Mouse (Mus musculus) right cerebral cortex, adult 18-20 months (tissue): Measurements from ENCODE around the gene Med13l.
"Not testable (repeated sequence)": the region's sequence is repeated elsewhere in the genome, so short reads cannot be mapped to it uniquely, and the experiment has no call there.

Experiments
- DNase-seq: peaks from one replicate; pipeline ENCODE4 v3.0.0; 2022; ENCODE audit warnings: mixed read lengths

Med13l gene

DNA sequence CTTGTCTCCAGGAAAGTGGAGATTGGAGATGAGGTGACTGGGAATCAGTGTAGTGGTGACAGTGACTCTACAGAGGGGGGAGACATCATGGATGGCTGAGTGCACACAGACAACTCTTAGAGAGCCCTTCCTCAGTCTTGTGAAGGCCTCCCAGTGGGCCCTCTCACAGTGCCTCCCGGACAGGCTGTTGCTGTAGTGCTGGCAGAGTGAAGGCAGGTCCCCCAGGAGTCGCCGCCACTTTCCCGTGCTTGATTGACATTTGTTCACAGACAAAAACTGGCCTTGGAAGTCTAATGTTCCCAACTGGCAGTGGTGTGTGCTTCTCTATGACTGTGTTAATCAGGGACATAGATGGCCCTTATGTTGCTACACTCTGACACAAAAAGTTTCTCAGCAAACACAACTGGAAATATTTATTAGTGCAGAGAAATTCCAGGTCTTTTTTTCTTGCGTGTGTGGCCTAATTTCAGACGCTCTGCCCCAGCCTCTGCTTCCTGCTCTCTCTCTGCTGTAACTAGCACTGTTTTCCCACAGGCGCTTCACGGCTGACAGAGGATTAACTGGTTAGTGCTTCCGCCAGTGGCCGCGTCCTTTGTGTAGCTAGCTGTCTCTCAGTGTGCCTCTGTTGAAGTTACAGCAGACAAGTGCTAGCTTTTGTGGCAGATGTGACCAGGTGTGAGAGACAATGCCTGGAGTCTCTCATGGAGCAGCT, 75.2 kb downstream of the Med13l start:
- no peak for DNase-seq

DNA sequence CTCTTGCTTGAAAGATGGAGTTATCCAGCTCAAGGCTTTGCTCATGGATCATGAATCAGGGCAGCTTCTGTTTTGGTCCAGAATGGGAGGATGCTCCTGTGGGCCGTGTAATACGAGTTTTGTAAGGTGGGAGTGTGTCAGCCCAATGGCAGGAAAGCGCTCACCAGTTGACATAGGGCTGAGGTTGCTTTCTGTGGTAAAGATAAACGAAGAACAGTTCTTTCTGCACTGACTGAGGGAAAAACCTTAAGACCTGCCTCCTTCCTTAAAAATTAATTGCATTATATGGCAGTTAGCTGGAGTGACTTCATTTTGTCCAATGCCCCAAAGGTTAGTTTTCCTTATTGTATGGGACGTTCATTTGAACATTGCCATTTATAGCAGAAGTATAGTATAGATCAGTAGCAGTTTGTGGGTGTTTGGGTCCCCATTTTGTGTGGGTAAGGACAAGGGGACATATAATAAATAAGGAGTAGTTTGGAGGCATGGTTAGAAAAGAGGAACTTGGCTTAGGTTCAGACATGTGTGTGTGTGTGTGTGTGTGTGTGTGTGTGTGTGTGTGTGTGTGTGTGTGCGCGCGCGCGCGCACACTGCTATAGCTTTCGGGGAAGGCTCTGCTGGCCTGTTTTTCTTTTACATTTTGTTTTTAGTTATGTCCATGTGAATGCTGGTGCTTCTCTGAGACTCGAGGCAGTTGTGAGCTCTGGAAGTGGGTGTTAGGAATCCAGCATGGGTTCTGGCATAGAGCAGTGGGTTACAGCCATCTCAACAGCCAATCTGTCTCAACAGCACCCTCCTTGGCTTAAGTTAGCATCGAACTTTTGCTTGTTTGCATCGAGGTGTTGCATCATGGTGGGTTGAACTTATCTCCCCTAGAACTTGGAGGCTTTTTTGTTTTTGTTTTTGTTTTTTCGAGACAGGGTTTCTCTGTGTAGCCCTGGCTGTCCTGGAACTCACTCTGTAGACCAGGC, 76.2 kb downstream of the Med13l start:
- DNase-seq: no peak

DNA sequence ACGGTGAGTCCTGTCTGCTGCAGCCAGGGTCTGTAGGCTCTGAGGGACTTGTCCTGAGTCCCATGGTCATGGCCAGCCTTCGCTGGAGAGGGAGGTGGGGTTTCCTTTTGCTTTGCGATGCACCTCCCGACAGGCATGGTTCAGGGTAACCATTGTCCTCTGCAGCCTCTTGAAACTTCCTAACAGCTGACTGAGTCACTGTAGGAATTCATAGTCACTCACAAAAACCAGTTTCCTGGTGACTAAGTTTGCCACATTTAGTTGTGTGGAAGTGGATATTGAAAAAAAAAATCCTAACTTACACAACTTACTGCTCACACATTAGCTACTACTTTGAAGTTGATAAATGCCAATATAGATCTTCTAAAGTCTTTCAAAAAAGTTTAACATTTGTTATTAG, 77.5 kb downstream of the Med13l start:
- DNase-seq: no peak

DNA sequence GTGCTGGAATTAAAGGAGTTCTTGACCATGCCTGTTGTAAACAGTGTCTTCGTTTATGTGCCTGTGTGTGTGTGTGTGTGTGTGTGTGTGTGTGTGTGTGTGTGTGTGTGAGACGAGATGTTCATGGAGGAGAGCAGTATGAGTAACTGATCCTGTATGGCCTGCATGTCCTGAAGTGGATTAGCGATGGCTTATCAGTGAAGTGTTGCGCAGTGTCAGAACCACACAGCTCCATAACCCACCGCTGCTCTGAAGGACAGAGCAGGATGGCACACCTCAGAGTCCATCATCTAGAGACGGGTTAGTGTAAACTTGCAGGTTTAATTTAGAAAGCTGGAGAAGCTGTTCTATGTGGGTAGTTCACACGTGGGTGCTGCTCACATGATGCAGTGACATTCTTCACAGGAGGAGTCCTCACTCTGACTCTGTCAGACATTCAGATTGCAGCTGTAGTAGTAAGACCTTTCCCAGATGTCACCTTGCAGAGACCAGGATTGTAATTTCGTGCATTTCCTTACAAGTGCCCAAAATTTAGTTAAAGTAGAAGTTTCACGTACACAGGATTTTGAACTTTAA, 78.1 kb downstream of the Med13l start:
- peak; percentile 35 for DNase-seq

DNA sequence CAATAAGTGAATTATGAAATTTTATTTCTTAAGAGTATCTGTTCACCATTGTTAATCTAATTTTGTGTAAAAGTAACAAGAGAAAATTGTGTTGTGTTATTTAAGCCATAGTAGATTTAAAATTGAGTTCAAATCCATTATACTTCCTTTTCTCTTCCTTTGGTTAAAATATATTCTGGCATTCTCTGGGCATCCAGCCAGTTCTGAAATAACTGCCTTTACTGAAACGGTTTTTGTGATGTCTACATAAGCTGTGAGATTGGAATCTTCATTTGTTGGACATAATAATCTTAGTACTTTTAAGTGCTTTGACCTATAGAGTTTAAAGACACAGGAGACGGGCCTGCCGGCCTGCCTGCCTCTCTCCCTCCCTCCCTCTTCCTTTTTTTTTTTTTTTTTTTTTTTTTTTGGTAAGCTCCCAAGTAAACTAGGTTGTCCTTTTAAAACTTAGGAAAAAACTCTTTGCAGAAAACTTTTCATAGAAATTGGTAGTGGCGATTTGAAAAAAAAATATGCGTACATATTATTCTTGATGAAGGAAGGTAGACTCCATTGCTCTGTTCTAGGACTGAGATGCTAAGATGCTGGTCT, 78.7 kb downstream of the Med13l start:
- no peak for DNase-seq

DNA sequence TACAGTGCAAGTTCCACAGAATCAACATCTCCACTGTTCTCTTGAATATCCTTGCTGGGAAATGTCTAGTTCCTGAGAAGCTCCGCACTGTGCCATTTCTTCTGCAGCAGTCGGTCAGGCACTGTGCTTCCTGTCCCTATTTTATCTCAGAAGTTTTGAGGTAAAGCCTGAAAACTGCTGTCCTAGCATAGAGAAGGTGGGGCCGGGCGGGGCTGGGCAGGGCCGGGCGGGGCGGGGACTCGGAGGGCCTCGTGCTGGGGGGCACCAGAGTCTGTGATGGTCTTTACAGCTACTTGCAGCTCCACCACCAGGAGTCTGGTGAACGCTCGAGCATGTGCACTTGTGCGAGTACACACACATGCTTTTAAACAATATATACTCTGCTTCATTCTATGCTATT, 83.6 kb downstream of the Med13l start:
- no peak for DNase-seq

DNA sequence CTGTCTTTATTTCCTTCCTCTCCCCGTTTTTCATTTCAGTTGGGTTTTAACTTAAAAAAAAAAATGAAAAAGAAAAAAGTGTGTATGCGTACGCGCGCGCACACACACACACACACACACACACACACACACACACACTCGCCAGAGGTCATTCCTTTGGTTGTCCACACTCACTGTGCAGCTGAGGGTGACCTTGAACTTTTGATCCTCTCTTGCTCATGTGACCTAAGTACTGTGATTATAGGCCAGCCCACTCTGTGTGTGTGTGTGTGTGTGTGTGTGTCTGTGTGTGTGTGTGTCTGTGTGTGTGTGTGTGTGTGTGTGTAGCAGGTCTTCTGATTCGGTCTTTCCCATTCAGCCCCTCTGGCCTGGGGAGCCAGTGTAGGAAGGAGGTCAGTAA, 84.0 kb downstream of the Med13l start:
- DNase-seq: no peak

DNA sequence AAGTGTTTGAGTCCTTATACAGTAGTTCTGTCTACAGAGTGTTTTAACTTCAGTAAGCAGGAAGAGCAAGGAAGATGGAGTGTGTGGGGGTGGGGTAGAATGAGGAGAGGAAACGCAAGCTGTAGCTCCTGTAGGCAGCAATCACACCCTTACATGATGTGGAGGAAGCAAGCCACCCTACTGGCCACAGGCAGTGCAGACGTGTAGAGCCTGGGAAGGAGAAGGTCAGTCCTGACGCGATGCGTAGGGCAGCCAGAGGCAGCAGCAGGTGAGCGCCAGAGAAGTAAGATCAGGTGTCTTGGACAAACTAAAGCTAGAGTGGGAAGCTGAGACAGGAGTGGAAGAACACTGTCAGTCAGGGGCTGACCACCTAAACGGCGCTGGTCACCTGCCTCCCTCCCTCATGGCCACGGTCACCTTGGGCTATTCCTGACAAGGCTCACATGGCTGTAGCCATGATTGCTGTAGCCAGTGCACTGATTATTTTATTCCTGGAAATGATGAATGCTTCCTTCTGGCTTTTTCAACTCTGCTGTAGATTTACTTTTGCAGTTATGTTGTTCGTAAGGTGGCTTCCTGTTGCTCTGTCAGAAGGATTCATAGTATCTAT, 84.8 kb downstream of the Med13l start:
- DNase-seq: no peak

DNA sequence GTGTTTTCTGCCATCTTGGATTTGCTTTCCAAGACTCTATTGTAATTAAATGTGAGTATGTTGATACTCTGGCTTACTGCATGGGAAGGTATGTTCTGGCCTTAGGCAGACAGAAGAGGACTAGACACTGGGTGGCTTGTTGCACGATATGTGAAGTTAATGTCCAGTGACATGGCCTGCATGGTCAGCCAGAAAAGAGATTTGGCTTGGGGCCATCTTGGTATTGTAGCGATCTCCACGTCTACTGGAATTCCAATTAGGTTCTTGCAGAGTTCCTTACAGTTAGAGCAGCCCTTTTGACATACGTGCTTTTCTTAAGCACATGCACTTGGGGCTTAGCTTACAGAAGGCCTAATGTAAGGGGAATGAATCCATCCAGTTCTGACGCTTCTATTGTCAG, 86.4 kb downstream of the Med13l start:
- DNase-seq: no peak

DNA sequence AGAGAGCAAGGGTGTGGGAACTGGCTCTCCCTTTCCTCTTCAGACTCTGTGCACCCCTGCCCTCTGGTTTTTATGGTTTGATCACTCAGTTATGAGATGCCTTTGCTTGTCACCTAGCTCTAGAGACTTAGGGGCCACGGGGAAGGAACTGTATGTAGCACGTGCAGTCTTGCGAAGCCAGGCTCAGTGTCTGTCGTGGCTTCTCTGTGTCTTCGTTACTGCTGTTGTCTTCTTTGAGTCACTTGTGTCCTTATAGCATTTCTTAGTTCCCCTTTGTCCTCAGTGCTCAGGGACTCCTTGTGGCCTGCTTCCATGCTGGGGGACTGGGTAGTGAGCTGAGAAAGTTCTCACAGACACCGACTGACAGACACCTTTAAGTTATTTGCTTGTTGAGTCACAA, 86.9 kb downstream of the Med13l start:
- no peak for DNase-seq

DNA sequence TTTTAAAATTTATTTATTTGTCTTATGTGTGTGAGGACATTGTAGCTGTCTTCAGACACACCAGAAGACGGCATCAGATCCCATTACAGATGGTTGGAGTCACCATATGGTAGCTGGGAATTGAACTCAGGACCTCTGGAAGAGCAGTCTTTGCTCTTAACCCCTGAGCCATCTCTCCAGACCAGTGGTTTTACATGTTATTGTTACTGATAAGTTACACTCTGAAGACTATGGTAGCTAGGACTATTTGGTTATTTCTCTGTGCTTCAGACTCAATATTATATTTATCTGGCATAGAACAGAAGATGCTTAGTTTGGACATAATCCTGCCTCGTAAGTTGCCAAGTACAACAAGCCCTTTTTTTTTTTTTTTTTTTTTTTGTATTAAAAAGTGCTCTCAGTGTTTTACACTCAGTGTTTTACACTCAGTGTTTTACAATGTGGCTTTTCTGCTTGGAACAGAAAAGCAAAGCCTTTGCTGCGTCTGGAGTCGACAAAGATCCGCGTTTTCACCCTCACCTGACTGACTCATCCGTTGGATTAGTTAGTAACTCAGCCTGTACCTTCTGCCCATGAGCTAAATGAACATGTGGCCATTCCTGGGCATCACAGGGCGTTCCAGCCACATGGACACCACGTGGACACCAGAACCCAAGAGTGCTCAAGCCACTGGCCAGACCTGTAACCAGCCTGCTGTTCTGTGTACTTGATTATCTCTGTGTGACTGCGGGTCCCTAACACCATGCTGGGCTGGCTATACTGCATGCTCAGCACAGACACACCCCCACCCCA, 88.9 kb downstream of the Med13l start:
- no peak for DNase-seq

DNA sequence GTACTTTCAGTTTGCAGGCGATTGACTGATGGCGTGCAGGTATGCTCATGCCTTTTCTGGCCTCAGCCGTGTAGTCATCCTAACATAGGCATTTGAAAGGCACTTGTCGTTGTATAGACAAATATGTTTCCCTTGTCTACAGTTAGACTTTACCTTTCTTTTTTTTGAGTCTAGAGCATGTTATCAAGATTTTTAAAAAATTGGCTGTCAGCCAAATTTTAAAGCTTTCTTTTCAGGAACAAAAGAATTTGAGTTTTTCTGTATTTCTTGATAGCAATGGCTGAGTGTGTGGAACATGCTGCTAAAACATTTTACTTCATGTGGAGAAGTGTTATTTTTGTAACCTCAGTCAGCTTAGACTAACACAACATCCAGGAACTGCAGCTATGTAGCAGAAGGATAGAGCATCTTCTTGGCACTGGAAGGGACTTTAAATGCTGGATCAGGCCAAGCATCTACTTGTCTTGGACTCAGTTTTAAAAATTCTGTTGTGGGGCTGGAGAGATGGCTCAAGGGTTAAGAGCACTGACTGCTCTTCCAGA, 89.6 kb downstream of the Med13l start:
- no peak for DNase-seq

DNA sequence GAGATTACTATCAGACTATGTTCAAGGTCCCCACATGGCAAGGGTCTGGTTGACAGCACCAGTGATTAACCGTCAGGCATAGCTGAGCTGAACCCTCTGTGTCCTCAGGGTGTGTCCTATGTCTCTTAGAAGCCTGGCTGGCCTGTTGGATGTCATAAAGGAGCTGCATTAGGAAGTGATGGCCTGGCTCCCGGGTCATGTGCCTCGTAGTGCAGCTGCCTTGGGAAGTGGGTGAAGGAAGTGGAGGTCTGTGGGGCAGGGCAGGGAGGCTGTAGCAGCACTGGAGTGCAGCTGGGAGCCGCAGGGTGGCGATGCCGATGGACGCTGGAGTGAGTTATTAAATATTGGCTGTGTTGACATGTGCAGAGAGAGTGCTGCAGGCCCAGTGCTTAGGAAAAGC, 90.3 kb downstream of the Med13l start:
- DNase-seq: no peak

DNA sequence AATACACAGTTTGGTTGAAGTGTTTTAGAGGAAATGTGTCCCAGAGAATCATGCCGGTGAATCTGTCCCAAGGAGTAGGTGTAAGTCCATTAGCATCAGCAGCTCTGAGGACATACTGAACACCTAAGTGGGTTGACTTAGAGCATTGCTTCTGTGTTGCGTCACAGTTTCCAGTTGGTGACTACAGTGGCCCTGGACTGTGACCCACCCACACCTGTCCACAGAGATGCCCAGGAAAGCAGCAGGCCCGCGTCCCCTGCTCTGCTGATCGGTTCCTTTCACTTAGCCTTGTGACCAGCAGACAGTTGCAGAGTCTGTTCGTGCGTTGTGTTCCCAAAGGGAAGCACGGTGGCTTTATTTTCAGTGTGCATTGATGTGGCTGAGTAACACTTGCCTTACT, 92.1 kb downstream of the Med13l start:
- DNase-seq: no peak

DNA sequence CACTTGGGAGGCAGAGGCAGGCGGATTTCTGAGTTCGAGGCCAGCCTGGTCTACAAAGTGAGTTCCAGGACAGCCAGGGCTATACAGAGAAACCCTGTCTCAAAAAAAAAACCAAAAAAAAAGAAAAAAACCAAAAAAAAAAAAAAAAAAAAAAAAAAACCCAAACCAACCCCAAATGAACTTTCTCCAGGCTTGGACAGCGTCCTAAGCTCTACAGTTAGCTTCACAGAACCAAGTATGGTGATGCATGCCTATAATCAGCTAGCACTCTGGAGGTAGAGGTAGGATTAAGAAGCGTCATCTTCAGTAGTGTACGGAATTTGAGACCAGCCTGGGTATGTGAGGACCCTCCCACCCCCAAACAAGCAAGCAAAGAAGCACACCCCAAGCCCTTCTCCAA, 92.6 kb downstream of the Med13l start:
- DNase-seq: not testable (repeated sequence)

DNA sequence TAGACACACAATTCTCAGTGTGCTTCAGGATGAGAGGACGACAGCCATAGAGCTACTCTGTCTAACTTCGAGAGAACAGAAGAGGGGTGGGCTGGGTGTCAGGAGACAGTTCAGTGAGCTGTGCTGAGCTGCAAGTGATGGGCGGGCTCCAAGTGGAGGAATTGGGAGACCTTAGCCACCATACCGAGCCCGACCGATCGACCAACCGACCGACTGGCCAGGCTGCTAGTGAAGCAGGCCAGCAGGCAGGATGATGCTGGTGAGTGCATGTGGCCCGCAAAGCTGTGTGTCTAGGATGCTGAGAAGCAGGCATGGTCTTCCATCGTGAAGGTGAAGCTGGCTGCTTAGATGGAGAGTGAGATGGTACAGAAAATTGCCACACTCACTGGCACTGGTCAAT, 94.1 kb downstream of the Med13l start:
- DNase-seq: no peak

DNA sequence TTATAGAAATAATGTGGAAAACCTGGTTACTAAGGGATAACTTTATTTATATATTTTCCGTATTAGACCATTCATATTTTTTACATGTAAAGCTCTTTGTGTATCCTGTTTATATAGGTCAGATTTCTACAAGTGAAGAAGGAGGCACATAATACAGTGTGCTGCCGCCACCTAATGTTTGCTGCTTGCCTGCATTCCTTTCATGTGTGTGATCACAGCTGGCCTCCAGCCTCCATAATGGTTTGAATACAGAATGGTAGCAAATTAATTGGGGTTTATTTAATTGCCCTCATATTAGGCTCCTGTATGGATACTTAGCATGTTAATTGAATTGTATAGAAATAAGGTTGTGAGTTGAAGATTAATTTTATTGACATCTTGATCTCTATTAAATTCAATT, 94.5 kb downstream of the Med13l start:
- DNase-seq: peak; percentile 29

DNA sequence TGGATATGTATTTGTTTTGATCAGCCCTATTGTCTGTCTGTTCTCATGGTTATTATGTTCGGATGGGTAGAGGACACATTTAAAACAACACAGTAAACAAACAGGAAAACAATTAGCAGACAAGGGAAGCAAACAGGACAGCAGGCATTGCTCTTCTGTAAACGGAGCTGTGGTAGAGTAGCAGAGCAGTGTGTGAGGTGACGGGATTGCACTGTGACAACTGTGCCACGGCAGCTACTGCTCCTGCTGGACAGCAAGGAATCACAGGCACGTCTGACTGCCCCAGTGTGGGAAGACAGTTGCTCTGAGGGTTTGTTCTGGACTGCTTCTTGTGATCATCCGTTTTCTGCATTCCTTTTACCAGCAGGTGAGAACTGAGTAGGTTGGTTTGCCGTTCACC, 94.9 kb downstream of the Med13l start:
- no peak for DNase-seq

DNA sequence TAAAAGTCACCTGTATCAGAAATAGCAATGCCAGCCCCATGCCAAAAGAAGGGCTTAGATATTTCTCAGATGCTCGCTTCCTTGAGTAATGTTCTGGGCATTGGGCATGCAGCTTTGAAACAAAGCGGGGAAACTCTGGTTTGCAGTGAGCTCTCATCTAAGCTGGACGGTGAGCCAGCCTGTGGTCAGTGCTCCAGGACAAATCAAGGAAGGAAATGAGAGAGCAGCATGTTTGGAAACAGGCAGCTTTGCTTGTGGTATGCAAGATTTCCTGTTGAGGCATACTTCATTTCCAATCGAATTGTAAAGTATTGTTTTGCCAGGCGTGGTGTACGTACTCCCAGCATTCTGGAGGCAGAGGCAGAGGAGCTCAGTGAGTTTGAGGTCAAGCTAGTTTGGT, 95.5 kb downstream of the Med13l start:
- DNase-seq: no peak

DNA sequence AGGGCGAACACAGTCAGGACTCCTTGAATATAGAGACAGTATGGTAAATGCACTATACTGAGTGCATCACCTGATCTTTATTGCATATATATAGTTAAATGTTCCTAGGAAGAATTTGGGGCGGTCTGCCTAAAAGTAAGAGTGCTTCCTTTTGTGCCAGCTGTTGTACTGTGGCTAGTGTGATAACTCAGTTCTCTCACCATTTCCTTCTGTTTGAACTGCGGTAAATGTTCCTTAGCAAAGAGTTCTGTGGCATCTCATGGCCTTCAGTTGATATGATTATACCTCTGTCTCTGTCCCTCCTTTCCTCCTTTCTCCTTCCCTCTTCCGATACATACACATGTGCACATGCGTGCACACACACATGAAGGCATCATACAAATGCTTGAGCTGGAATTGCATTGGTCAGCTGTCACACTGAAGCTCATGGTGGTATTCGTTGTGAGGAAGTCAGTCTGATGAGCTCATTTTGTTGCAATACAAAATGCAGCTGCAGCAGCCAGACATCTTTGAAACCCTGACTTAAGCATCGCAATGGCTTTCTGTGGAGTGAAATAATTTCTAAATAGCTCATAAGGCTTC, 97.9 kb downstream of the Med13l start:
- no peak for DNase-seq

DNA sequence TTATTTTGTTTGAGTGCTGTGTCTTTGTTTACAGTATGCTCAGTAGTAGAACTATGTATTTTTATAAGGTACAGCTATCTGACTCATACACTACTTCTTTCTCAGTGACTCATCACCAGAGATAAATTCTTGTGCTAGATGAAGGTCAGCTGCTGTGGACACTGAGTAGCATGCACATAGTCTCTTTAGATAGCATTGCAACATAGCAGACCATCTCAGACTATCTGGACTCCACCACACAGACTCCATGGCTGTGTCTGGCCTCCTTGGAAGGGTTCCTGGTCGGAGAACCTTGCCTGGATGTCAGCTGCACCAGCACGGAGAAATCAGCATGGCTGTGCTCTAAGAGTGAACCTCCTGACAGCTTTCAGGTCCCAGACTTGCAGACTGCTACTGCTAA, 99.2 kb downstream of the Med13l start:
- DNase-seq: no peak

DNA sequence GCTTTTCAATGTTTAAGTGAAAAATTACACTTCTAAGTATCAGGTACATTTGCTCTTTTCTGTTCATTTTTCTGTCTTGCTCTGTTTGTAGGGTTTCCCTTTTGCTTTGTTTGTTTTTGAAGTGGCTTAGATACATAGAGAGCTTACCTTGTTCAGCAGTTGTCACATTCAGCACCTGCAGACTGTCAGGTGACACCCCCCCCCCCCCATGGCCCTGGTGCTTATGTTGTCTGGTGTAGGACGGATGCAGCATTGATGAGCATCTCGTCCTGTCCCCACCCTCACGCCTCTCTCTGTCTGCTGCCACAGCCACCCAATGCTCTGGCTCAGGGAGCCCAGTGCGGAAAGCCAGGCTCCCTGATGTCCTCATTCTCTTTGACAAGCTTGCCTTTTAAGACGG, 101.3 kb downstream of the Med13l start:
- DNase-seq: no peak
